Mouse (Mus musculus): ENCODE data around the gene Gm20388. TPM values are rescaled to one million over a fixed set of nuclear protein-coding genes. Genes with fewer than 3 reads are reported as not detected.
A peak's percentile ranks its signal among the peaks of the same experiment; 100 is the strongest.

Gene Gm20388
- total and polyA plus RNA-seq, 3 experiments: 0.02 to 0.05 TPM; not detected in 1

DNA sequence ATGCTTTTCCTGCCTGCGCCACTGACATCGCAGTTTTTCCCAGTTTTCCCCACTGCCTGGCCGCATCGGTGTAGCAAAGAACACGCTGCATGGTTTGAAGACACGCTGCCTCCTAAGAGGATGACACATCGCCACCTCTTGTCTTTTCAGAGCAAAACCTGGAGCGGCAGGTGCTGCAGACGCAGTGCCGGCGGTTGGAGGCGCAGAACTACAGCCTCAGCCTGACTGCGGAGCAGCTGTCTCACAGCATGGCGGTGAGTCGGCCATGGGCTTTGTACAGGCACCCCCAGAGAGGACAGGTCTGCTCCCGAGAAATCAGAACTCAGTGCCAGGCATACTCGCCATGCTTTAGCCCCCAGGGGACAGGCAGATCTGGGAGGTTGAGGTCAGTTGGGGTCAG, 667.2 kb downstream of the Gm20388 start:
- Histone ChIP-seq H3K9me3 (replicated peaks) (no peaks in the 10 kb centered on the region), H3K27me3 (ENCODE audit: insufficient read depth, low read length) (no peaks in the 10 kb centered on the region), H3K36me3 (replicated peaks) (peaks cover 99% of the 10 kb centered on the region), H3K4me1 (ENCODE audit: insufficient read depth, low read depth, low read length) (peaks cover 11% of the 10 kb centered on the region; the same call in 1 of the 2 replicates), H3K4me3 (ENCODE audit: low read depth, low read length) (no peak overlapping the region)
- no peak for ATAC-seq (ENCODE audit: extremely low read depth, insufficient number of reproducible peaks, low FRiP score, poor library complexity, severe bottlenecking)
- TF ChIP-seq CTCF (IDR thresholded peaks at IDR 0.05; ENCODE audit: low read depth, low read length) (no peak), GATA1 (IDR thresholded peaks at IDR 0.05; ENCODE audit: borderline replicate concordance, low read length) (no peak), TAL1 (conservative IDR thresholded peaks at IDR 0.05; ENCODE audit: low read depth, low read length) (no peak), GATA2 (IDR thresholded peaks at IDR 0.05; ENCODE audit: borderline replicate concordance, low read depth, low read length) (no peak)
- DNase-seq (ENCODE audit: low spot score): no peak

DNA sequence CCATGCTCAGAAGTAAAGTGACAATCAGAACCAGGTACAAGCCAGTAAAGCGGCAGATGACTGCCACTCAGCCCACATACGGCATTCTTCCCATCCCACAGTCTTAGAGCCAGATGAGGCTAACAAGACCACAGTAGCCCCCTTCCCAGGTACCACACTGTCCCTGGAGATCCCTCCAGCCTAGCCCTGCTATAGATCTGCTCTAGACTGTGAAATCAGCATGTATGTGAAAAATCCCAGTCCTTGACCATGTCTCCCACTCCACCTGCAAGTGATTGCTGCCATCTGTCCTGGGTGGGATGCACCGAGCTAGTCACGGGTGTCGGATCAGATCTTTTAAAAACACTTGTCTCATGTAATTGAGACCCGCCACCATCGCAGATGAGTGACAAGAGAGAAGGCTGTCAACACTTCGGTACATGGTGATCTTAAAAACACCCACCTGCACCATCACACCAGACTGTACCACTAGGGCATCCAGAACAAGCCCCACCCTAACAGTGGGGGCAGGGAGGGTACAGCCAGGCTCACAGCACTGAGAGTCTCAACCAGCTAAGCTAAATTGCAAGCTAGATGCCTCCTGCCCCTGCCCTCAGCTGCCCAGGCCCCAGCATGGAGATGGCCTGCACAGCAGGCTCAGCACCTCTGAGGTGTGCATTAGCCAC, 669.8 kb downstream of the Gm20388 start:
- ATAC-seq (ENCODE audit: extremely low read depth, insufficient number of reproducible peaks, low FRiP score, poor library complexity, severe bottlenecking): no peak
- Histone ChIP-seq H3K27me3 (ENCODE audit: insufficient read depth, low read length) (no peaks in the 10 kb centered on the region), H3K4me1 (ENCODE audit: insufficient read depth, low read depth, low read length) (peaks cover 11% of the 10 kb centered on the region; the same call in 1 of the 2 replicates), H3K9me3 (replicated peaks) (no peaks in the 10 kb centered on the region), H3K4me3 (ENCODE audit: low read depth, low read length) (no peak overlapping the region), H3K36me3 (replicated peaks) (peaks cover 94% of the 10 kb centered on the region)
- TF ChIP-seq POLR2AphosphoS5 (IDR thresholded peaks at IDR 0.05; ENCODE audit: insufficient replicate concordance, low read depth, low read length) (no peak), CTCF (IDR thresholded peaks at IDR 0.05; ENCODE audit: low read depth, low read length) (no peak), TAL1 (conservative IDR thresholded peaks at IDR 0.05; ENCODE audit: low read depth, low read length) (no peak), GATA1 (IDR thresholded peaks at IDR 0.05; ENCODE audit: borderline replicate concordance, low read length) (no peak), GATA2 (IDR thresholded peaks at IDR 0.05; ENCODE audit: borderline replicate concordance, low read depth, low read length) (no peak)
- DNase-seq (ENCODE audit: low spot score): no peak

DNA sequence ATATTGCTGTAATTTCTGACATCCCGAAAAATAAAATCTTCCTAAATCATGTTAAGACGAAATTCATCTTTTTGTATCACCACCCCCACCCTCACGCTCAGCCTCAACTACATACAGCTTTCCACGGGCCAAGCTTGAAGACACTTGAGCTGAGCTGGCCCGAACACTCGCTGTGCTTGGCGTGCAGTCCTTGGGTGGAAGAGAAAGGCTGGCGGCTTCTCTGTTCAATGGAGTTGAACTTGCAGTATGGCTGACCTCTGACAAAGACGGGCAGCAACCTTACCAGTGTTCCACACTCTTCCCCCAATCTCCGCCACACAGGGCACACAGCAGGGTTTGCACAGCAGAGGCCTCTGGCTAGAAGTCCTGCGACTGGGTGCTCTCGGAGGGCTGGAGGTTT, 670.7 kb downstream of the Gm20388 start:
- H3K4me3 ChIP-seq (ENCODE audit: low read depth, low read length): no peak overlapping the region
- peaks cover 14% of the 10 kb centered on the region for H3K4me1 ChIP-seq (ENCODE audit: insufficient read depth, low read depth, low read length)
- DNase-seq (ENCODE audit: low spot score): no peak
- H3K36me3 ChIP-seq (replicated peaks): peaks cover 94% of the 10 kb centered on the region
- TF ChIP-seq CTCF (IDR thresholded peaks at IDR 0.05; ENCODE audit: low read depth, low read length): no peak
- no peak for TF ChIP-seq GATA1 (IDR thresholded peaks at IDR 0.05; ENCODE audit: borderline replicate concordance, low read length)
- no peak for TF ChIP-seq POLR2AphosphoS5 (IDR thresholded peaks at IDR 0.05; ENCODE audit: insufficient replicate concordance, low read depth, low read length)
- TF ChIP-seq TAL1 (conservative IDR thresholded peaks at IDR 0.05; ENCODE audit: low read depth, low read length): no peak
- TF ChIP-seq GATA2 (IDR thresholded peaks at IDR 0.05; ENCODE audit: borderline replicate concordance, low read depth, low read length): no peak
- ATAC-seq (ENCODE audit: extremely low read depth, insufficient number of reproducible peaks, low FRiP score, poor library complexity, severe bottlenecking): no peak
- no peaks in the 10 kb centered on the region for H3K27me3 ChIP-seq (ENCODE audit: insufficient read depth, low read length)
- H3K9me3 ChIP-seq (replicated peaks): no peaks in the 10 kb centered on the region

DNA sequence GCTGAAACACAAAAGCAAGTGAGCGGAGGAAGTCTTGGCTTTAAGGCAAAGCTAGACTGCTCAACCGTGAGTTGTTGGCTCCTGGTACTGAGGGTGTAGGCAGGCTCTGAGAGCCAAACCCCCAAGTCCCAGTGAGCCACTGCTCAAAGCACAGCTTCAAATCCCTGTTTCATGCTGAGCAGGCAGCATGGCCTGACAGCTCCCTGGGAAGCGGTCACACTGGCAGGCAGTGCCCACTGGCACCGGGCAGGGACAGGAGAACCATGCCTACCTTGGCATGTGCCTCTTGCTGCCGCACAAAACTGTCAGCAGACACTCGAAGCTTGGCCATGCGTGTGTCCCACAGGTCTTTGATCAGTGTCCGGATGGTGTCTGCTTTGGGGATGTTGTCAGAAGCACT, 671.2 kb downstream of the Gm20388 start:
- Histone ChIP-seq H3K9me3 (replicated peaks) (no peaks in the 10 kb centered on the region), H3K27me3 (ENCODE audit: insufficient read depth, low read length) (no peaks in the 10 kb centered on the region), H3K4me3 (ENCODE audit: low read depth, low read length) (no peak overlapping the region), H3K4me1 (ENCODE audit: insufficient read depth, low read depth, low read length) (peaks cover 18% of the 10 kb centered on the region), H3K36me3 (replicated peaks) (peaks cover 94% of the 10 kb centered on the region)
- DNase-seq (ENCODE audit: low spot score) (no peak), ATAC-seq (ENCODE audit: extremely low read depth, insufficient number of reproducible peaks, low FRiP score, poor library complexity, severe bottlenecking) (no peak)
- TF ChIP-seq TAL1 (conservative IDR thresholded peaks at IDR 0.05; ENCODE audit: low read depth, low read length): no peak

DNA sequence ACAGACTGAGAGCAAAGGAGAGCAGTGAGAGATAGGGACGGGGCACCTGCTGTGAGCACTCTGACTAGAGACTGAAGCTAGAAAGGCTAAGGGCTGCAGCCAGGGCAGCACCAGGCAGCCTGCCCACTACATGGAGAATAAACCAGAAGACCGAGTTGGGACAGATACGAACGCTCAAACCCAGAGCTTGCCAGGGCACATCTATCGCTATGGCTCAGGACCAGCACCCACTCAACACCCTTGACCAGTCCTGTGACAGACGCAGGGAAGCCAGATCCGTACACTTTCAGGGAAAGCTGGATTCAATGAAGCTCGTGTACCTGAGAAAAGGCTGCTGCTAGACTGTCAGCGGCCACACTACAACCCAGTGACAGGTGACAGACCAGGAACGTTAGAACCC, 674.9 kb downstream of the Gm20388 start:
- Histone ChIP-seq H3K4me3 (ENCODE audit: low read depth, low read length) (no peak overlapping the region), H3K27me3 (ENCODE audit: insufficient read depth, low read length) (no peaks in the 10 kb centered on the region), H3K9me3 (replicated peaks) (no peaks in the 10 kb centered on the region), H3K4me1 (ENCODE audit: insufficient read depth, low read depth, low read length) (peaks cover 35% of the 10 kb centered on the region), H3K36me3 (replicated peaks) (peaks cover 68% of the 10 kb centered on the region)
- DNase-seq (ENCODE audit: low spot score) (no peak), ATAC-seq (ENCODE audit: extremely low read depth, insufficient number of reproducible peaks, low FRiP score, poor library complexity, severe bottlenecking) (no peak)
- TF ChIP-seq POLR2AphosphoS5 (IDR thresholded peaks at IDR 0.05; ENCODE audit: insufficient replicate concordance, low read depth, low read length): no peak
- TF ChIP-seq GATA2 (IDR thresholded peaks at IDR 0.05; ENCODE audit: borderline replicate concordance, low read depth, low read length): no peak
- TF ChIP-seq GATA1 (IDR thresholded peaks at IDR 0.05; ENCODE audit: borderline replicate concordance, low read length): no peak
- TF ChIP-seq TAL1 (conservative IDR thresholded peaks at IDR 0.05; ENCODE audit: low read depth, low read length): no peak

DNA sequence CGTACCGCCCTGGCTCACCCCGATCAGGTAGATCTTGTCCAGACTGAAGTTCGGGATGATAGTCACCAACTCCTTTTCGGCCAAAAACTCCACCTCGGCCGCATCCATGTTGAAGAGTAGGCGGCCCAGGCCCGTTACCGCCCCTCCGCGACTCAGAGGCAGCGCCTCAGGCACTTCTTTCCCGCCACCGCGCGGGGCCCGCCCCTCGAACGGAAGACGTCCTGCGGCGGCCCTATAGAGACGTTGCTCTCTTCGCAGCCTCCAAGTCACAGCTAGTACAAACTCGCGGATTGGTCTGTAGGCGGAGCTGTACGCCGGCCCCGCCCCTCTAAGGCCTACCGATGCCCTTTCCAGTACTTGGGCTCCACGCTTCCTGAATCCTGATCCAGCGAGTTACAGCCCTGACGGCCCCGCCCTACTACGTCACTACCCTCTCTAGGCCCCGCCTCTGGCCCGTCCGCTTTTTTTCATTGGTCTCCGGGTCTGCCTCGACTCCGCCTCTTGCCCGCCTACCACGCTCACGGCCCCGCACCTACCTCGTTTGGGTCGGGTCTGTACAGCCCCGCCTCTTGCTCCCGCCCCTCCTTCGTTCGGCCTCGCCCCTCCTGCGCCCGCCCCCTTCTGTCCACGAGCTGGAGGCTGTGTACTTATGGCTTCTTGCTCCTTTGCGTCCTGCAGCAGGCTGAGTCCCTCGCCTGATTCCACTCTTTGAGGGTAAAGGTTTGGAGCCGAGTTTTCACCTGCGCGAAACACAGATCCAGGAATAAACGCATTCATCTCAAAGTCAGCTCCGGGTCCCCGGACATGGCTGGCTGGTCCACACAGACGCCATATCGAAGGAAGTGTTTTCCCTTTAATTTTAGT, 678.5 kb downstream of the Gm20388 start, which contains the start of gene Gins2:
TSS of gene Gins2 (minus strand) at position 397 of the 864 bp plus-strand sequence.
- H3K4me3 ChIP-seq (ENCODE audit: low read depth, low read length): peak within 1 kb of the TSS; percentile 99
- H3K27me3 ChIP-seq (ENCODE audit: insufficient read depth, low read length): peaks cover 16% of the 10 kb centered on the region
- H3K9me3 ChIP-seq (replicated peaks): no peaks in the 10 kb centered on the region
- peaks cover 31% of the 10 kb centered on the region for H3K4me1 ChIP-seq (ENCODE audit: insufficient read depth, low read depth, low read length)
- no peak for TF ChIP-seq GATA1 (IDR thresholded peaks at IDR 0.05; ENCODE audit: borderline replicate concordance, low read length)
- no peak for TF ChIP-seq GATA2 (IDR thresholded peaks at IDR 0.05; ENCODE audit: borderline replicate concordance, low read depth, low read length)
- TF ChIP-seq POLR2AphosphoS5 (IDR thresholded peaks at IDR 0.05; ENCODE audit: insufficient replicate concordance, low read depth, low read length): no peak
- no peak for TF ChIP-seq CTCF (IDR thresholded peaks at IDR 0.05; ENCODE audit: low read depth, low read length)
- TF ChIP-seq TAL1 (conservative IDR thresholded peaks at IDR 0.05; ENCODE audit: low read depth, low read length): no peak
- peak; percentile 93 for DNase-seq (ENCODE audit: low spot score)
- peaks cover 36% of the 10 kb centered on the region for H3K36me3 ChIP-seq (replicated peaks)
- peak; percentile 98 for ATAC-seq (ENCODE audit: extremely low read depth, insufficient number of reproducible peaks, low FRiP score, poor library complexity, severe bottlenecking)

Measured in G1E (cell line).